Mouse (Mus musculus) liver, embryonic 16.5 days (tissue): ENCODE data around the gene Ripor1. TPM values are rescaled to one million over a fixed set of nuclear protein-coding genes. Genes with fewer than 3 reads are reported as not detected.

Experiments
- ATAC-seq: fragments of 200-750 bp; cut with Nextera tagmentation; 2 replicates; pipeline ENCODE4 v1.8.0; 2017; ENCODE audit warnings: low read depth, mild to moderate bottlenecking, moderate number of reproducible peaks, moderate library complexity
- H3K27ac ChIP-seq: fragments of 300-500 bp; sonication (generic); 2 replicates; pipeline ENCODE4 v1.5.1; 2014; ENCODE audit warnings: mild to moderate bottlenecking, low read length
- H3K27me3 ChIP-seq: fragments of 300-500 bp; sonication (generic); 2 replicates; pipeline ENCODE4 v1.6.1; 2014; ENCODE audit warnings: low read depth, low read length, mixed read lengths; ENCODE audit not compliant: control insufficient read depth, insufficient read depth
- H3K36me3 ChIP-seq: fragments of 300-500 bp; sonication (generic); 2 replicates; pipeline ENCODE4 v1.6.1; 2014; ENCODE audit warnings: mild to moderate bottlenecking; ENCODE audit not compliant: control insufficient read depth, insufficient read depth
- H3K4me1 ChIP-seq: fragments of 300-500 bp; sonication (generic); 2 replicates; pipeline ENCODE4 v1.6.1; 2014; ENCODE audit warnings: low read depth, low read length, mixed read lengths; ENCODE audit not compliant: control insufficient read depth
- H3K4me2 ChIP-seq: fragments of 300-500 bp; sonication (generic); 2 replicates; pipeline ENCODE4 v1.6.1; 2014; ENCODE audit warnings: low read depth, low read length, mixed read lengths
- H3K4me3 ChIP-seq: fragments of 300-500 bp; sonication (generic); 2 replicates; pipeline ENCODE4 v1.5.1; 2014; ENCODE audit warnings: low read depth, mild to moderate bottlenecking, low read length
- H3K9ac ChIP-seq: fragments of 300-500 bp; sonication (generic); 2 replicates; pipeline ENCODE4 v1.6.1; 2014; ENCODE audit warnings: low read depth, low read length
- H3K9me3 ChIP-seq: fragments of 300-500 bp; sonication (generic); replicated peaks from 2 replicates; pipeline ENCODE4 v1.6.1; 2016; ENCODE audit warnings: low read length; ENCODE audit not compliant: control insufficient read depth
- WGBS: fragments of 180-500 bp; shearing (Covaris S2); extraction: QIAGEN DNeasy Blood & Tissue Kit; methylation state at CpG from one replicate; pipeline ENCODE4 v1.1.7; 2014; ENCODE audit not compliant: insufficient replicate concordance; 5-methylcytosine and 5-hydroxymethylcytosine counted together
- polyA plus RNA-seq: library from polyadenylated mRNA; unstranded; fragments of >200 nt; fragmentation: Nextera tagmentation; extraction: Ambion mirVana; gene quantifications from 2 replicates; pipeline ENCODE4 v1.2.1, GENCODE M21; 2015

Gene Ripor1
- polyA plus RNA-seq, 1 experiment from 2014 or later, result 8.3 TPM

DNA sequence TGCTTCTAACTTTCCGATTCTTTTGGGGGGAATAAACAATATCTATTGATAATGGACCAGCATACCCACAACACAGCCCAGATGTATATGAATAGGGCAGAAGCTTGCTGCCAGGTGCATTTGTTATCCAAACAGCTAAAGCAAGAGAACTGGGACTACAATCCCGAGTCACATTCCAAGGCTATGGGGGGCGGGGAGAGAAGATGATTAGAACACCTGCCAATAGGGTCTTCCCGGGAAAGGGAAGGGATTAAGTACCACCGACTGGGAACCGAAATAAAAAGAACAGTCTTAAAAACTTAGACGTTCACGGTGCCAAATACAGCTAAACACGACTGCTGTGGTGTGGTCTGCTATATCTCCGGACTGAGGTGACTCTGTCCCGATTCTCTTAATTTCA, 30.4 kb downstream of the Ripor1 start:
- Histone ChIP-seq H3K4me3 (peak overlapping the region; percentile 99), H3K4me1 (peaks cover 22% of the 10 kb centered on the region), H3K4me2 (peak overlapping the region; percentile 98), H3K36me3 (no peaks in the 10 kb centered on the region), H3K27me3 (no peaks in the 10 kb centered on the region), H3K9me3 (no peaks in the 10 kb centered on the region), H3K9ac (peak overlapping the region; percentile 74), H3K27ac (peak overlapping the region; percentile 100)
- ATAC-seq, result no peak
- 3% methylated on average over 11 of the region's 11 CpGs for WGBS

DNA sequence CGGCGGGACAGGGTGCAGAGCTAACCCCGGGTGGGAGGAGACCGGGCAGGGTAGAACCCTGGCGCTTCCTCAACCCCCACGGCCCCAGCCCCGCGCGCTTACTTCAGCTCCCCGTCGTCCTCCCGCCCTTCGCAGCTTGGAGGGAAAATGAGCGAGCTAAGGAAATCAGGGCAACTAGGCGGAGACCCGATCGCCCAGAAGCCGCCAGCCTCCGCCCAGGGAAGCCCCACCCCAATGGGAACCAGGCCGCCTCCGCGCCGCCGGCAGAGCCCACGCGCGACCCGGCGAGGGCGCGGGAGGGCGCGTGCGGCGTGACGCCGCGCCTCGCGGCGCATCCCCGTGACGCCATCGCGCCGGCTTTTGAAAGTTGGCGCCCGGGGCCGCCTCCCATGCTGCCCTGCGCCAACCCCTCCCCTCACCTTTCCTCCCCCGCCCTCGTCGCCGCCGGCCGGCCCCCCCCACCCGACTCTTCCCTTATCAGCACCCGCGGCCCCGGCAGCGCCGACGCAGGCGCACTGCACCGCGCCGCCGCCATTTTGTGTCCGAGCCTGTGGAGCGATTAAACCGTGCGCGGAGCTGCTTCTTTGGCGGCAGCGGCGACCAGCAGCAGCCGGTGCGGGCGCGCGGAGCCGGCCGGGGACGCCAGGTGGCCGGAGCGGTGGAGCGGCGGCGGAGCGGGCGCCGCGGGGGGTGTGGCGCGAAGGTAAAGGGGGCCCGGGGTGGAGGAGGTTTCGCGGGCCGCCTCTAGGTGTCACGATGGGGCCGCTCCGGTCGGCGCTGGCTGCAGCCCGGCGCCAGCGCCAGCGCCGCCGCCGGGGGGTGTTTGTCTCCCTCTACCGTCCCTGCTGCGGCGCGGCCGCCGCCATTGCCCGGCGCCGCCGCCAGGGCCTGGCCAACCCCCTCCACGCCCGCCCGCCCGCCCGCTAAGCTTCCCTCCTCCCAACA, 31.2 kb downstream of the Ripor1 start, which contains the start of gene Ctcf:
TSS of gene Ctcf (plus strand) at position 551 of the 945 bp plus-strand sequence.
- H3K4me1 ChIP-seq, result peaks cover 22% of the 10 kb centered on the region
- H3K9ac ChIP-seq, result peak within 1 kb of the TSS; percentile 100
- H3K27ac ChIP-seq, result peak within 1 kb of the TSS; percentile 100
- under 1% methylated on average over 112 of the region's 126 CpGs for WGBS
- peak within 1 kb of the TSS; percentile 98 for H3K4me2 ChIP-seq
- H3K36me3 ChIP-seq, result no peaks in the 10 kb centered on the region
- H3K4me3 ChIP-seq, result peak within 1 kb of the TSS; percentile 99
- H3K9me3 ChIP-seq, result no peaks in the 10 kb centered on the region
- peak; percentile 91 for ATAC-seq
- H3K27me3 ChIP-seq, result no peaks in the 10 kb centered on the region

DNA sequence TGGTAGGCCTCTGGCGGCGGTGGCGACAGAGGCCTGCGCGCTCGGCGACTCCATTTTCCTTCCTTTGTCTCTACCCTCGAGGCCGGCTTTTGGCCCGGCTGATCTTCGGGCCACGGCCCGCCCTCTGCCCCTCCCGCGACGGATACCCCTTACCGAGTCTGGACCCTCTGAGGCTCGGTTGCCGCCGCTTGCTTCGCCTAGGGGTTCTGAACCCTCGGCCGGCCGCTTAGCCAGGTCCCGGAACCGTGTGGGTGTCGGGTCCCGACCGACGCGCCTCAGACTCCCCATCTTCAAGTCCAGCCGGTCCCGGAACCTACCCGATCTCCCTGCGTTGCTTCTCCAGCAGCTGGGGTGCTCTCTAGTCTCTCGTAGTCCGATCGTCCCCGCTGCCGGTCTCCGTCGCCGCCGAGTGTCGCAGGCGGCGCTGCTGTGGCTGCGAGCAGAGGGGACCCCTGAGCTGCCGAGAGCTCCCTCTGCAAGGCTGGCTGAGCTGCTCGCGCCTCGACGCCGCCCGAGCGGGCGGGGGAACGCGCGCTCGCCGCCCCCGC, 32.0 kb downstream of the Ripor1 start, which contains the start of gene Agrp:
TSS of gene Agrp (minus strand) at position 431 of the 548 bp plus-strand sequence.
- H3K4me3 ChIP-seq, result peak within 1 kb of the TSS; percentile 99
- peak; percentile 19 for ATAC-seq
- H3K4me2 ChIP-seq, result peak within 1 kb of the TSS; percentile 98
- H3K36me3 ChIP-seq, result no peaks in the 10 kb centered on the region
- WGBS, result under 1% methylated on average over 63 of the region's 63 CpGs
- H3K4me1 ChIP-seq, result peaks cover 22% of the 10 kb centered on the region
- peak within 1 kb of the TSS; percentile 100 for H3K9ac ChIP-seq
- no peaks in the 10 kb centered on the region for H3K9me3 ChIP-seq
- H3K27ac ChIP-seq, result peak within 1 kb of the TSS; percentile 100
- no peaks in the 10 kb centered on the region for H3K27me3 ChIP-seq

DNA sequence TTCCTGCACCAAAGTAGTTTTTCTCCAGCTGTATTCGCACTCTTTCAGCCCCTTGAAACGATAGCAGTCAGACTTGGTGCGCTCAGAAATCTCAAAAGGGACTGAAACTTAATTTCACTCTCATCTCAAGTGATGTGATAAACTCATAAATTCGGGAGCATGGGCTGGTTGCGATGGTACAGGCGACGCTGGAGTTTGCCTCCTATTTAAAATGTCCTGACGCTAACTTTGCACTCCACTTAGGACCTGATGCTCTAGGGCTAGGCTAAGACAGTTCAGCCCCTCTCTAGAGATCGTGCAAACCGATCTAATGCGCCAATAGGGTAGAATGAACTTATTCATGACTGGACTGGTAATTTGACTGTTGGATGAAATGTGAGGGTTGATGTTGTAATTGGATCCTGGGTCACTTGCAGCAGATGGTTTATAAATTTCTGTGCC, 32.6 kb downstream of the Ripor1 start:
- no peaks in the 10 kb centered on the region for H3K36me3 ChIP-seq
- H3K4me2 ChIP-seq, result peak overlapping the region; percentile 84
- peak overlapping the region; percentile 99 for H3K4me3 ChIP-seq
- peak overlapping the region; percentile 100 for H3K27ac ChIP-seq
- H3K9me3 ChIP-seq, result no peaks in the 10 kb centered on the region
- H3K4me1 ChIP-seq, result peaks cover 22% of the 10 kb centered on the region
- no peak for ATAC-seq
- no peaks in the 10 kb centered on the region for H3K27me3 ChIP-seq
- under 1% methylated on average over 11 of the region's 11 CpGs for WGBS
- H3K9ac ChIP-seq, result peak overlapping the region; percentile 100

DNA sequence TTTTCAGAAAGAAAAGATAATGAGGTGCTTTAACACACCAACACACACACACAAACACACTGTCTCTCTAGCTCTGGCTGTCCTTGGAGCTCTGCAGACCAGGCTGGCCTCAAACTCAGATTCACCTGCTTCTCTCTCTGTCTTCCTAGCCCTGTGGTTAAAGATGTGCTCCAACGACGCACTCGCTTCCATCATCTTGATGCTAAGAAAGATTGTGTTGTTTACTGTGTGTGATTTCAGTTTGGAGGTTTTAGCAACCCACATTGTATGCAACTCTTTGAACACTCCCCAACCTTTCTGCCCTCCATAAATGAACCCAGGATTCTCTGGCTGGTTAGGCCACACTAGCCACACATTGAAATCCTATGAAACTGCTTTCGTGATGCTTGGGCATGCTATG, 33.5 kb downstream of the Ripor1 start:
- WGBS, result 65% methylated on average over 4 of the region's 4 CpGs
- peak overlapping the region; percentile 99 for H3K4me3 ChIP-seq
- H3K9me3 ChIP-seq, result no peaks in the 10 kb centered on the region
- no peak overlapping the region for H3K27ac ChIP-seq
- peak overlapping the region; percentile 100 for H3K9ac ChIP-seq
- peaks cover 22% of the 10 kb centered on the region for H3K4me1 ChIP-seq
- H3K27me3 ChIP-seq, result no peaks in the 10 kb centered on the region
- ATAC-seq, result no peak
- peak overlapping the region; percentile 84 for H3K4me2 ChIP-seq
- H3K36me3 ChIP-seq, result peaks cover 2% of the 10 kb centered on the region

DNA sequence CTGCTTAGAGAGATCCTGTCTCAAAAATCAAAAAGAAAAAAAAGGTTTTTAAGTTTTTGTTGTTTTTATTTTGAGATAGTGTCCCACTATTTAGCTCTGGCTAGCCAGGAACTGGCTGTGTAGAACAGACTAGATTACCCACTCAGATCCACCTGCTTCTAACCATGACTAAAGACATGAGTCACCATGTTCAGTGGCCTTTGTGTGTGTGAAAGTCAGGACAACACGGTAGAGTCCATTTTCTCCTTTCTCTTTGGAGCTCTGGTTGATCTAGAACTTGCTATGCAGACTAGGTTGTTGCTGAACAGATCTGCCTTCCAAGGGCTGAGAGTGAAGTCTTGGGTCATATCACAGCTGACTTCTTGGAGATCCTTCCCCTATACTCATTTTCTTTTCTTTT, 34.8 kb downstream of the Ripor1 start:
- Histone ChIP-seq H3K4me3 (no peak overlapping the region), H3K36me3 (peaks cover 5% of the 10 kb centered on the region), H3K4me2 (no peak overlapping the region), H3K27ac (no peak overlapping the region), H3K27me3 (no peaks in the 10 kb centered on the region), H3K9me3 (no peaks in the 10 kb centered on the region), H3K9ac (no peak overlapping the region), H3K4me1 (peaks cover 22% of the 10 kb centered on the region)
- 69% methylated on average over 1 of the region's 1 CpGs for WGBS
- no peak for ATAC-seq

DNA sequence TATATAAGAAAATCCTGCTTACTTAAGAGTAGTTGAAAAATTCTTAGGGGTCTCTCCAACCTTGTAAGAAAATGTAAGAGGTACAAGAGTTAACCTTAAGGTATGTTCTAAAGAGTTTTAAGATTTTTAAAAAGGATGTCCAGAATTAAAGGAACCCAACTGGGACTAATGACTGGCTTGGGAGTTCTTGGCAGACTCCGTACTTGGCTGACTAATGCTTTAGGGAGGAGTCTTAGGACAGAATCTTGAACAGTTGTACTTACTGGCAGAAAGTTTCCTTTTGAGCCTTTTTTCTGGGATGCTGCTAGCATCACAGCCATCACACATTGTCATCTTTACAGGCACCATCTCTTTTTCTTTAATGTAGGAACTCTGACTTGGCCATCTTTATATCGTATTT, 35.5 kb downstream of the Ripor1 start:
- Histone ChIP-seq H3K27ac (no peak overlapping the region), H3K9me3 (no peaks in the 10 kb centered on the region), H3K27me3 (no peaks in the 10 kb centered on the region), H3K4me2 (no peak overlapping the region), H3K36me3 (peaks cover 6% of the 10 kb centered on the region), H3K4me3 (no peak overlapping the region), H3K4me1 (peaks cover 19% of the 10 kb centered on the region), H3K9ac (no peak overlapping the region)
- 85% methylated on average over 2 of the region's 2 CpGs for WGBS
- ATAC-seq, result no peak

DNA sequence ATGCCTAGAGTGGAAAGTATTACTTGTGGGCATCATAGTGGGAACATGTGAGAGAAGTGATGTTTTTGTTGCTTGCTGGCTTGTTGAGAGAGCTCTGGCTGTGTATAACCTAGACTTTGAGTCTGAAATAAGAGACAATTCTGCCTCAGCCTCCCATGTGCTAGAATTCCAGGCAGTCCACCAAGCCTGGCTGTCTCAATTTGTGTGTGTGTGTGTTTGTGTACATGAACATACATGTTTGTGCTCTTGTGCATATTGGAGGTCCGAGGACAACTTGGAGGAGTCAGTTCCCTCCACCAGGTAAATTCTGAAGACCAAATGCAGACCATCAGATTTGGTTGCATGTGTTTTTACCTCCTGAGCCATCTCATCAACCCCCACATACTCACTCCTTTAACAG, 40.1 kb downstream of the Ripor1 start:
- H3K4me2 ChIP-seq, result no peak overlapping the region
- H3K27ac ChIP-seq, result no peak overlapping the region
- H3K27me3 ChIP-seq, result no peaks in the 10 kb centered on the region
- no peak overlapping the region for H3K4me3 ChIP-seq
- H3K9me3 ChIP-seq, result no peaks in the 10 kb centered on the region
- H3K36me3 ChIP-seq, result peaks cover 20% of the 10 kb centered on the region
- WGBS, result 80% methylated on average over 1 of the region's 1 CpGs
- no peak for ATAC-seq
- H3K9ac ChIP-seq, result no peak overlapping the region
- H3K4me1 ChIP-seq, result no peaks in the 10 kb centered on the region; the same call in 1 of the 2 replicates

DNA sequence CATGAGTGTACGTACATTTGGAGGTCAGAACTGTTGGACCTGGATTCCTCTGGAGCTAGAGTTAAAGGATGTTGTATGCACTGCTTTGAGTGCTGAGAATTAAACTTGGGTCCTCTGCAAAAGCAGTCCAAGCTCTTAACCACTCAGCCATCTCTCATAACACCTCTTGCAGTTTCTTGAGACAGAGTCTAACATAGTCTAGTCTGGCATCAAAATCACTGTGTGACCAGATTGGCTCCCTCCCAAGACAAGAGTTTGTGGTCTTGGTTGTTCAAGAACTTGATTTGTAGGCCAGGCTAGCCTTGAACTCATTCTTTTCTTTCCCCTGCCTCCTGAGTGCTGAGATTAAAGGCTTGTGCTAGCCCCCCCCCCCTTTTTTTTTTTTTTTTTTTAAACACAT, 43.9 kb downstream of the Ripor1 start:
- H3K27me3 ChIP-seq, result no peaks in the 10 kb centered on the region
- no peak overlapping the region for H3K9ac ChIP-seq
- H3K9me3 ChIP-seq, result no peaks in the 10 kb centered on the region
- H3K4me2 ChIP-seq, result no peak overlapping the region
- no peaks in the 10 kb centered on the region; the same call in none of the 2 replicates for H3K4me1 ChIP-seq
- peaks cover 29% of the 10 kb centered on the region for H3K36me3 ChIP-seq
- H3K4me3 ChIP-seq, result no peak overlapping the region
- no peak overlapping the region for H3K27ac ChIP-seq
- no peak for ATAC-seq
- 93% methylated on average over 1 of the region's 1 CpGs for WGBS
